Comparison of ENCODE assay signal across 18 mouse cellular contexts in the genomic region with DNA sequence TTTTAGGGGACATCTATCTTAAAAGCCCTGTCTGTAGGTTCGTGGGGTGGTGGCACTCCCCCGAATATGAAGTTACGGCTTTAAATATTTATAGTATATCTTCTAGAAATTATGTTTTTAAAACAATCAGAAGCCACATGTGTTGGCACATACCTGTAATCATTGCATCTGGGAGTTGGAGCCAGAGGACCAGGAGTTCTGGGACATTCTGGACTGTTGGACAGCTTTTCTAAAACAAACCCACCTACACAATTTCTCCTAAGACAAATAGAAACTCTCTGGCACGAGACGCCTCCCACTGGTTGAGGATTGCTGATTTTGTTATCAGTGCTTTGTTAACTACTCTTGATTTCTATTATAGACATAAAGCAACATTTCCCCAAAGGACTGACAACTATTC. TPM values are rescaled to one million over a fixed set of nuclear protein-coding genes. Genes with fewer than 3 reads are reported as not detected.
DNase-seq lines count a peak whose midpoint lies in the region; ATAC-seq lines count a peak whose summit lies in the region.
"Had no signal": no experiment of that assay in that cellular context is flagged by ENCODE, and none has a peak within 500 bp of the region (broad histone marks: within the 10 kb centered on the region; RNA-seq: fewer than 3 reads in every experiment).

No protein-coding gene starts in this region.

- H3K36me3 ChIP-seq in midbrain, embryonic 10.5 days, result no peaks in the 10 kb centered on the region
- no peaks in the 10 kb centered on the region for H3K36me3 ChIP-seq in midbrain, embryonic 14.5 days (ENCODE audit: control insufficient read depth, insufficient read depth, low read length)
- H3K36me3 ChIP-seq in embryonic facial prominence, embryonic 10.5 days (replicated peaks), result no peaks in the 10 kb centered on the region
- H3K36me3 ChIP-seq: embryonic facial prominence, embryonic 13.5 days; embryonic facial prominence, embryonic 15.5 days; forebrain, embryonic 15.5 days; G1E had no signal

- H3K4me2 ChIP-seq in midbrain, embryonic 14.5 days (ENCODE audit: low read length), result no peak overlapping the region

- no peak overlapping the region for H3K9ac ChIP-seq in midbrain, embryonic 14.5 days (replicated peaks; ENCODE audit: low read length)

- ATAC-seq in midbrain, embryonic 14.5 days (ENCODE audit: low FRiP score, low TSS enrichment), result no peak
- ATAC-seq: activated CD4-positive, CD25-positive, alpha-beta regulatory T cell, adult 4 months; CD4-positive, CD25-positive, alpha-beta regulatory T cell, adult 4 months; Patski had no signal

- intact Hi-C loops in heart, postnatal 10 days (cut with DNase I), result no loop called here
- intact Hi-C loops in left cerebral cortex, postnatal 25 days (cut with DNase I), result no loop called here

- WGBS in midbrain, embryonic 10.5 days, result 84% methylated on average over 5 of the region's 5 CpGs
- WGBS in midbrain, embryonic 14.5 days, result 68% methylated on average over 5 of the region's 5 CpGs
- WGBS in embryonic facial prominence, embryonic 10.5 days, result 80% methylated on average over 5 of the region's 5 CpGs

- H3K27ac ChIP-seq in midbrain, embryonic 10.5 days (replicated peaks), result peak overlapping the region; percentile 73
- H3K27ac ChIP-seq in midbrain, embryonic 14.5 days (replicated peaks; ENCODE audit: low read depth, low read length), result no peak overlapping the region
- peak overlapping the region; percentile 54; the same call in 1 of the 2 replicates for H3K27ac ChIP-seq in embryonic facial prominence, embryonic 10.5 days (replicated peaks)
- H3K27ac ChIP-seq: forebrain, embryonic 13.5 days had no signal

- H3K4me1 ChIP-seq in midbrain, embryonic 10.5 days, result peaks cover 67% of the 10 kb centered on the region
- peaks cover 9% of the 10 kb centered on the region; the same call in 1 of the 2 replicates for H3K4me1 ChIP-seq in midbrain, embryonic 14.5 days (ENCODE audit: control insufficient read depth, insufficient read depth, low read length)
- peaks cover 34% of the 10 kb centered on the region for H3K4me1 ChIP-seq in embryonic facial prominence, embryonic 10.5 days

- no peaks in the 10 kb centered on the region for H3K9me3 ChIP-seq in midbrain, embryonic 10.5 days (replicated peaks)
- H3K9me3 ChIP-seq in midbrain, embryonic 14.5 days (ENCODE audit: control insufficient read depth, low read length), result no peaks in the 10 kb centered on the region
- no peaks in the 10 kb centered on the region for H3K9me3 ChIP-seq in embryonic facial prominence, embryonic 10.5 days
- H3K9me3 ChIP-seq: embryonic facial prominence, embryonic 13.5 days; embryonic facial prominence, embryonic 15.5 days; forebrain, embryonic 13.5 days; forebrain, embryonic 15.5 days; G1E had no signal

- peak; percentile 55 for DNase-seq in heart, adult 11 months
- no peak for DNase-seq in heart, postnatal 10 days
- no peak for DNase-seq in midbrain, embryonic 10.5 days (ENCODE audit: low spot score)
- DNase-seq in midbrain, embryonic 14.5 days, result no peak
- no peak for DNase-seq in embryonic facial prominence, embryonic 10.5 days (ENCODE audit: low spot score)
- DNase-seq in gonadal fat pad, adult 2 months (ENCODE audit: low read depth), result peak; percentile 63
- DNase-seq in left cerebral cortex, postnatal 25 days (ENCODE audit: low spot score in 2 of 2), result no peak
- DNase-seq: B cell, adult 2 months had no signal

- 0 out of 2 replicates have a peak, but pooled peaks cover 7% of the 10 kb centered on the region for H3K27me3 ChIP-seq in midbrain, embryonic 10.5 days (ENCODE audit: low read depth, poor library complexity, severe bottlenecking)
- H3K27me3 ChIP-seq in midbrain, embryonic 14.5 days (ENCODE audit: control insufficient read depth, insufficient read depth, low read length), result no peaks in the 10 kb centered on the region
- no peaks in the 10 kb centered on the region for H3K27me3 ChIP-seq in embryonic facial prominence, embryonic 10.5 days (replicated peaks; ENCODE audit: low read depth, poor library complexity, severe bottlenecking)
- H3K27me3 ChIP-seq: CH12.LX; embryonic facial prominence, embryonic 13.5 days; embryonic facial prominence, embryonic 15.5 days; forebrain, embryonic 15.5 days; Patski had no signal

- no peak overlapping the region for H3K4me3 ChIP-seq in midbrain, embryonic 10.5 days
- no peak overlapping the region for H3K4me3 ChIP-seq in midbrain, embryonic 14.5 days (replicated peaks; ENCODE audit: low read depth, low read length)
- no peak overlapping the region for H3K4me3 ChIP-seq in embryonic facial prominence, embryonic 10.5 days
- H3K4me3 ChIP-seq: erythroblast, embryonic 14.5 days had no signal

RNA-seq across cellular contexts. Expression of gene Nhsl1, which starts 11.7 kb away (rescaled TPM):
- total RNA-seq in heart, postnatal 10 days (2021), result 10 to 100 TPM; 22.1 to 29.6 TPM
- 10.5 and 11.5 TPM in 2 replicates for polyA plus RNA-seq in midbrain, embryonic 10.5 days (2016; fragmentation: Nextera tagmentation; extraction: Ambion mirVana)
- polyA plus RNA-seq in midbrain, embryonic 14.5 days (2014; fragmentation: Nextera tagmentation; extraction: Ambion mirVana), result 13.9 and 16.9 TPM in 2 replicates
- polyA plus RNA-seq in embryonic facial prominence, embryonic 10.5 days (2016; fragmentation: Nextera tagmentation; extraction: Ambion mirVana), result 12.6 and 12.9 TPM in 2 replicates
- 24.2 and 40.0 TPM in 2 replicates for polyA plus RNA-seq in gonadal fat pad, adult 2 months (2012; rRNA removed)
- 10 to 100 TPM; 28.3 to 28.8 TPM for total RNA-seq in left cerebral cortex, postnatal 25 days (2021)
- polyA plus RNA-seq: erythroblast, embryonic 14.5 days; G1E had no signal

Comparison
In these comparisons a context has a peak if more than half of its experiments do, and no peak if none do; other contexts are left out.
1. DNase-seq: peak in heart, adult 11 months (single experiment) and gonadal fat pad, adult 2 months (single experiment); none in heart, postnatal 10 days (0 of 2), midbrain, embryonic 10.5 days (single experiment), midbrain, embryonic 14.5 days (single experiment), embryonic facial prominence, embryonic 10.5 days (single experiment) and left cerebral cortex, postnatal 25 days (0 of 2).